Mouse (Mus musculus) liver, postnatal 0 days (tissue): Measurements from ENCODE around the gene Klhl12.
A peak's percentile ranks its signal among the peaks of the same experiment; 100 is the strongest.

Experiments
- CTCF ChIP-seq: sonication (generic); IDR thresholded peaks from 2 replicates; pipeline ENCODE4 v1.5.1; 2016; ENCODE audit warnings: antibody characterized with exemption, low read depth
- EP300 ChIP-seq: IDR thresholded peaks from 2 replicates; pipeline ENCODE4 v1.6.1; 2016; ENCODE audit warnings: antibody characterized with exemption, low read depth, mild to moderate bottlenecking

DNA sequence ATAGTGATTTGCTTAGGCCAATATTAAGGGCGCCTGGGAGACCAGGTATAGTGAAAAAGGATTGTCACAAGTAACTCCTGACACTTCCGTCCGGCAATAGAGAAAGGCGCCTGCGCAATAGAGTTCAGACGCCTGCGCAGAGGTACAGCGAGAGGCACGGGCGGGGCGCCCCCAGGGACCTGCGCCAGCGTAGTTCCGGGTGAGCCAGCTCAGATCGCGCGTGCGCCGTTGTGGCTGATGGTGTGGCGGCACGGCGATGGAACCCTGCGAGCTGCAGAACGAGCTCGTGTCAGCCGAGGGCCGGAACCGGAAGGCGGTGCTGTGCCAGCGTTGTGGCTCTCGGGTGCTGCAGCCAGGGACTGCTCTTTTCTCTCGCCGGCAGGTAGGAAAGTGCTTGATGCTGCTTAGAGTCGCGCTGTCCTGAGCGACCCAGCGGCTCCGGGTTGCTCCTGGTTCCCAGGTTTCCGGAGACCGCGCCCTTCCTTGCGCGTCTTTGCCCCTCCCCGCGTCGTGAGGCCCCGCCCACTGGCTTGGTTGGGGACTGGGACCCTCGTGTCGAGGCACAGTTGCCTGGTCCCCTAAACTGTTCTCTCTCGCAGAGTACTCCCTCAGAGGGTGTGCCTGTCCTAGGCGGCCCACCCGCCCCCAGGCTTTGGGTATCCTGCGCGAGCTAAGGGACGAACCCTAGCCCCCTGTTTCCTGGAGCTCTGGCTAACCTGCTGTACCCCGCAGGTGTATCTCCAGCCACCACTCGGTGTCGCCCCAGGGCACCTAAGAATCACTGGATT is 39.3 kb downstream of the Klhl12 start, which contains the start of gene Rabif:
- TF ChIP-seq EP300 (no peak), CTCF (peak; percentile 73)
